Mouse (Mus musculus): ENCODE results near the gene Rnf180.

DNA sequence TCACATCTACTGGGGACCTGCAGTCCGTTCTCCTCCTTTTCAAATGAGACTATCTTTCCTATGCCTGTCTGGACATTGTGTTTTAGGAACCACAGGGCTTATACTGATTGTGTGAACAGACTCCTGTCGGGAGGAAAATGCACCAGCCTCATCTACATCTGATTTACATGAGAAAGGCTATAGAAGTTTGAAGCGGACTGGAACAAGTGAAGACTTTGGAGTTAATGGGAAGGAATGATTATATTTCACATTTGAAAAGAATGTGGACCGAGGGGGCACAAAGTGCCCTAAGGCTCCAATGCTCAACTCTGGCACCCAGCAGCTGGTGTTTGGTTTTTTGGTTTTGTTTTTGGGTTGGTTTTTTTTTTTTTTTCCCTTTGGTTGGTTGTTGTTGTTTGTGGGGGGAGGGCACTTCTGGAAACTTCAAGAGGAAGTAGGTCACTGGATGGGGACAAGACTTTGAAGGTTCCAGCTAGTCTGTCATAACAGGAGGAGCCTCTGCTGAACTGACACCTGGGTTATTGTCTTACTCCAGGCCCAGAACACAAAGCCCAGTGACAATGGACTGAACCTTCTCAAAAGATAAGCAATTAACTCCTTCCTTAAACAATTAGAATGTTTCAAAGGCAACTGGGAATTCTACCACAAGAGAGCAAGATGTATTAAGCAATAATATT, 37.7 kb downstream of the Rnf180 start:
- TF ChIP-seq CTCF (IDR thresholded peaks at IDR 0.05; ENCODE audit: borderline replicate concordance, insufficient read depth, low read length): no peak
- TF ChIP-seq POLR2A (IDR thresholded peaks at IDR 0.05; ENCODE audit: low read depth, low read length): no peak
